Mouse (Mus musculus) CD4-positive naive resting alpha-beta T cell, adult 76 days (primary cell): ENCODE results near the gene Mogs. TPM values are rescaled to one million over a fixed set of nuclear protein-coding genes. Genes with fewer than 3 reads are reported as not detected.

Experiments used
- total RNA-seq: library from RNA; stranded (reverse); gene quantifications from one replicate; pipeline ENCODE4 v1.2.4, GENCODE M21; 2023

Mogs gene
- total RNA-seq: 38.4 TPM

GRCm38 (mm10) chr6:83115011-83115671, at the start of gene Mogs:
Mogs (plus strand) TSS chr6:83115496.

DNA sequence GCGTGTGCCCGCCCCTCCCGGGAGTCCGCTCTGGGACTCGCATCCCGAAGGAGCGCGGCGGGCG, 45.2 kb upstream of the Mogs start, which contains the start of gene Tlx2:
Gene Tlx2 (minus strand): TSS at position 47 of the 64 bp plus-strand sequence.

DNA sequence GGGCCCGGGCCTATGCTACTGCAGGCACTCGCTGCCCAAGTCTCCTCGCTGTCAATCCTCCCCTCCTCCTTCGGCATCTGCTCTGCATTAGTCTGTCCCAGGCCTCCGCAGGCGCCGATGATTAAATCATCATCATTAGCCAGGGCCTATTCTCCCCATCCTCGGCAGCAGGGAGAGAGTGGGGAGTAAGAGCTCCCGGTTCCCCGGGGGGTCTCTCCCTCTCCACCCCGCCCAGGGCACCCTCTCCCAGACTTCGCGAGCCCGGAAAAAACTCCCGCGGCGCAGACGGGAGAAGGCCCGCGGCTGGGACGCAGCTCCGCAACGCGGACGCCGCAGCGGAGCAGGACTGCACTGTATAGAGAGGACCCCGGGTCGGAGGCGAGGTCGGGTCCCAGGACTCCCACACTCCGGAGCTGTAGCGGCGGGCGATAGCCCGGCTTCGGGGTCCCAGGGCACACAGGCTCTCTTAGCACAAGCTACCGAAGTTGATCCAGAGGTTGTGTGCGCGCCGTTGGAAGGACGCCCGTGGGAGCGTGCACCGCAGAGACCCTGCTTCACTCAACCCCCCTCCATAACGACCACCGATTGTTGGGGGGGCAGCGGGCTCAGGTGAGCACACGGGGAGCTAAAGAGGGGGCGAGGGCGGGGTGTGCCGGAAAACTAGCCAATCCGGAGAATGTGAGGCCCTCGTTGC, 37.5 kb upstream of the Mogs start, which contains the start of gene Pcgf1:
Gene Pcgf1 (plus strand): TSS at position 240 of the 694 bp plus-strand sequence.

GRCm38 (mm10) chr6:83086121-83087035, 28.9 kb upstream of the Mogs start, which contains the start of gene Lbx2:
Lbx2 (plus strand) TSS chr6:83086367.

DNA sequence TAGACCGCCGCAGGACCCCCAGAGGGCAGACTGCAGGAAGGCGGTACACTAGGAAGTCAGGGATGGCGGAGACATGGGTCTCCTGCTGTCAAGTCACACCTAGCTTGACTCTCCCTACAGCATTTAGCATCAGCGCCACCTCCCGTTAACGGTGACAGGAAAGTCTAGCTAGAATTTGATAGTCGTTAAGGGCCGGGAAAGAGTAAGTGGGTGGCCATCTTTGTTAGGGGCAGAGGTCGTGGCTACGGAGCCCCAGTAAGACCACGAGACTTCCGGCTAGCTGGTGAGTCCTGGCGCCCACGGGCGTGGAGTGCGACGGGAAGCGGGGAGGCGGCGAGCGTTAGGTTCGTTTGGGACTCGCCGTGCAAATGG, 14.0 kb upstream of the Mogs start, which contains the start of the genes Ccdc142 and Gm42688:
Gene Ccdc142 (plus strand): TSS at position 286 of the 372 bp plus-strand sequence.
Gene Gm42688 (plus strand): TSS at position 302 of the 372 bp plus-strand sequence.

DNA sequence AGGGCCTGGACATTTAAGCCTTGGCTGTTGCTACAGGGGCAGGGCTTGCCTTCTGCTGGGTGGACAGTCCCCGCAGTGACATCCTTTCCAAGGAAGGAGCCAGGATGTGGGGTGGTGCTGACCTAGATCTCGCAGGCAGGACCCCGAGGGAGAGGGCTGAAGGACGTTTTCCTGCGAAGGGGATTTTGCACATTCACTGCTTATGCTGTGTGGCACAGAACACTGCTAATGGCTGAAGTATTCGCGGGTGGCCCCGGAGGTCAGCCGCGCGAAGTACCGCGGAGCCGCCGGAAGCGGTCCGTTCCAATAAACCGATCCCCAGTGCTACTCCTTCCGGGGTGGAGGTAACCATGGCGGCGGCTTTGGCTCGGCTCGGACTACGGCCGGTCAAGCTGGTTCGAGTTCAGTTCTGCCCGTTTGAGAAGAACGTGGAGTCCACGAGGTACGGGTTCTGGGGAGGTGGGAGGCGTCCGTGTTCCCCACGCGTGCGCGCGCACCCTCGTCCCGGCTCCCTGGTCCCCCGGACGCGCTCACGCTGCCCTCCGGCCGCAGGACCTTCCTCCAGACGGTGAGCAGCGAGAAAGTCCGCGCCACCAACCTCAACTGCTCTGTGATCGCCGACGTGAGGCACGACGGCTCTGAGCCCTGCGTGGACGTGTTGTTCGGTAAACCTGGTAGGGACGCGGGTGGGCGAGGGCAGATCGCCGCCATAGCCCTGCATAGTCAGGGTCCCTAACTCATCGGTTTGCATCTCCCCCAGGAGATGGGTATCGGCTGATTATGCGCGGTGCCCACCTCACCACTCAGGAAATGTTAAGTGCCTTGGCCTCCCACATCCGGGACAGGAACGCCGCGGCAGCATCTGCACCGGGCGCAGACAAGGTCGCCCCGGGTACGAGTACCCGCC, 6.3 kb upstream of the Mogs start, which contains the start of gene Mrpl53:
Gene Mrpl53 (plus strand): TSS at position 279 of the 907 bp plus-strand sequence.

DNA sequence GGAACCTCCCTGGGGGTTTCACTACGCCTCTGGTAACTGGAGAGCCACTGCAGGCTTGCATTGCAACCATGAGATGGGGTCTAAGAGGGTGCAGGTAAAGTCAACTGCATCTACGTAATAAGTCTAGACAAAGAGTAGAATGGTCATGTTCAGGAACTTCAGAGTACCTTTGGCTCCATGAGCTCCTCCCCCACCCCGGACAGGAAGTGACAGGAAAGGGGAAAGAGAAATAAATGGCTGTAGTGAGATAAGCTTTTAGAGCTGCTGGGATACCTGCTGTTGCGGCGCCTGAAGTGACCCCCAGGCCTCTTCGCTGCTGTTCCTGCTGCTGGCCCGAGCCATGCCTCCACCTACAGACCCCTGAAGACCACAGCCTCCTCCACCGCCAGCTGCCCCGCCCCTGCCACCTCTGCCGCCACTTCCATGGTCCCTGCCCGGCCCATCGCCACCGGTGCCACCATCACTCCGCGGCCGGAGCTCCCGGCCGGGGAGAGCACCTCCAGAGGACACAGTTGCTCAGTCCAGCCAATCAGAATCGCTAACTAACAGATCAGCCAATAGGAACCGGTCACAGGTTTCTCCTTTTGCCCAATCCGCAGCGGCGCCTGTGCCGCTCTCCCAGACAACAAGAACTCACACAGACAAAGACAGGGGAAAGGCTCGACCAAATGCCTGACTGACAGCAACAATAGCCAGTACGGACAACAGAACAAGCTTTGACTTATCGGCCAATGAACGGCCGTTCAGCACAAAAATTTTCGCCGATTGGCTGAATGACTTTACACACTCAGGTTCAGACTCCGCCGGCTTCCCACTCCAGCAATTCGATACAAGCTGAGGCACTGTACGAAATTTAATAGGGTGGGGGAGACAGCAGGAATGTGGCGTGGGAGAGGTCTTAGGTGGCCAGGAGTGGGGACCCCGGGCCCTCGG, 5.9 kb downstream of the Mogs start, which contains the start of gene Wbp1:
Gene Wbp1 (minus strand): TSS at position 630 of the 933 bp plus-strand sequence.

DNA sequence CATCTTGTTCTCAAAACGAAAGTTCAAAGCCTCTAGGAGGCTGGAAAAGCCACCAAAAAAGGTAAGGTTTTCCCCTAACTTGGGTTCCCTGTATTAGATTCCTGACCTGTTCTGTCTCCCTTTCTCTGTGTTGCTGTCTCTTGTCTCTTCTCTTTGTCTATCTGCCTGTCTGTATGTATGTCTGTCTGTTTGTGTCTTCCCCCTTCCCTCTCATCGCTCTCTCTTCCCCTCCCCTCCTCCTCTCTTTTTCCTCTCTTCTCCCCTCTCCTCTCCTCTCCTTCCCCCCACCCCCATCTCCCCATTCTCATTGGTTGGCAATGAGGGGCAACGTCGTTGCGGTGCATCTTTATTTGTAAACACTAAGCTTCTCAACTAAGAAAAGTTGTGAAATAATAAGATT, 10.0 kb downstream of the Mogs start, which contains the start of gene Ino80b:
Gene Ino80b (minus strand): TSS at position 101 of the 400 bp plus-strand sequence.

DNA sequence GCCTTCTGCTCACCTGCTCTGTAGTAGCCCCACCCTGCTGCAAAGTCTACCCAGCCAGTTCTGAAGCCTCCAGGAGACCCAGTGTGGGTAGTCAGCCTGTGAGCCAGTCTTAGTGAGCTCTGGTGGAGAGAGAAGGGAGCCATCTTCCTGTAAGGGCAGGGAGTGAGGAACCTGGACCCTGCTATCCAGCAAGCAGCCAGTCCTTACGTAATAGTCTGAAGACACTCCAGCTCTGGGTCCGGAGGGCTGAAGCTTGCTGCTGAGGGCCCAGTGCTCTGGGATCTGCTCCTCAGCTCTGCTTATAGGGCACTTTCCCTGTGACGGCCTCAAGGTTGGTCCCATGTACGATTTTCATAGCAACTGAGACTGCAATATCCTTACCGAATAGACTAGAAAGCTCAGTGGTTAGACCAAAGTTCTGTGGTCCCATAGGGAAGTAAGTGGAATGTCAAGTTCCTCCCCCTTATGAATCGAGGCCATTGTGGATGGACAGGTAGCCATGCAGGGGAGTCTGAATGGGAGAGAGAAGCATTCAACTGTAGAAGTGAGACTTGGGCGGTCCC, 19.7 kb downstream of the Mogs start, which contains the start of gene Rtkn:
Gene Rtkn (plus strand): TSS at position 513 of the 563 bp plus-strand sequence.

DNA sequence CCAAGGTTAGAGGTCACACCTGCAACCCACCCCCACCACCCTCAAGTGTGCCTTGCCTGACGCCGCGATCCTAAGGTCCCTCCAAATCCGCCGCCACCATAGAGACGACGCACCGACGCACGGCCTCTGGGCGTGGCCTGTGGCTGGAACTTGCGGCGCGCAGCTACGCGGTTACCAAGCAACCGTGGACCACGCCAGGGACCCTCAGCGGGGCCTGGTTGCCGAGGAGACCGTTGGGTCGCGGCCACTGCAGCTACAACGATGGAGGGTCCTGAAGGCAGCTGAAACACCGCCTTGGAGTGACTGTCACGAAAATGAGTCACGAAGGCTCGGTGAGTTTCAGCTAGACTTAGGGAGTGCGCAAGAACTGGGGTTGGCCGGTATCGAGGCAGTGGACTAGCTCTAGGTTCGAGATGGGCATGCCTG, 41.0 kb downstream of the Mogs start, which contains the start of the genes Wdr54 and 1700003E16Rik:
Gene Wdr54 (minus strand): TSS at position 139 of the 426 bp plus-strand sequence.
Gene 1700003E16Rik (plus strand): TSS at position 146 of the 426 bp plus-strand sequence.

DNA sequence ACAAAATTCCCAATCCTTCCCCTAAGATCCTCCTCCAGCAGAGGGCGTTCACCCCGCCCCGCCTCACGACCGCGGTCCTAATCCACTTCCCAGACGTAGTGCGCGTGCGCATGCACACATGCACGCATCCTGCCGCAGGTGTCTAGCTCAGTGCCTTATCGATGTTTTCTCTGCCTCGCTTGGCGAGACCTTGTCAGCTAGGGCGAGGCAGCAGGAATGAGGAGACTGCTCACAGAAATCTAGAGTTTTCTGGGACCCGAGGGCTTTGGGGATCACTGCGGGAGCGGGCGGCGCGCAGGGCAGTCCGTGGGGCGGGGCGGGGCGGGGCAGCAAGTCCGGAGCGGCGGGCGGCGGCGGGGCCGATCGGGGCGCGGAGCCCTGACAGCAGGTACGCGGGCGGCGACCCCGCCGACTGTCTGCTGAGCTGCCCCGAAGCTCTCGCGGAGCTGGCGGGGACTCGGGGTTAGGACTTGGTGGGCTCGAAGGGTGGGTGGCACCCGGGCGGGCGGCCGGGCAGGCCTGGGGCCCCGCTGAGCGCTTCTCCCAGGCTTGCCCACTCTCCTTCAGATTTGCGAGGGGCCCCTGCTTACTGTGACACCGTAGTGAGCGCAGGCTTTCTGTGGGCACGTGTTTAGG, 50.4 kb downstream of the Mogs start, which contains the start of gene Dctn1:
Gene Dctn1 (plus strand): TSS at position 314 of the 636 bp plus-strand sequence.

Other genes with a start within 250 kb of the Mogs start
- gene Sema4f, start 175.7 kb upstream of the Mogs start, total RNA-seq: 17.1 TPM
- not detected for gene M1ap, start 168.6 kb upstream of the Mogs start, total RNA-seq
- gene Dok1, start 82.0 kb upstream of the Mogs start, total RNA-seq: 13.2 TPM
- not detected for gene Loxl3, start 81.3 kb upstream of the Mogs start, total RNA-seq
- 376 TPM for gene Aup1, start 61.0 kb upstream of the Mogs start, total RNA-seq
- 25.8 TPM for gene Htra2, start 60.2 kb upstream of the Mogs start, total RNA-seq
- gene Dqx1, start 57.7 kb upstream of the Mogs start, total RNA-seq: 11.6 TPM
- gene Tlx2, start 45.2 kb upstream of the Mogs start, total RNA-seq: not detected
- 20.6 TPM for gene Pcgf1, start 37.6 kb upstream of the Mogs start, total RNA-seq
- not detected for gene Lbx2, start 29.1 kb upstream of the Mogs start, total RNA-seq
- gene Ccdc142, start 13.9 kb upstream of the Mogs start, total RNA-seq: 10.7 TPM
- 6.1 TPM for gene Gm42688, start 13.9 kb upstream of the Mogs start, total RNA-seq
- 24.3 TPM for gene Mrpl53, start 6.5 kb upstream of the Mogs start, total RNA-seq
- gene Wbp1, start 6.1 kb downstream of the Mogs start, total RNA-seq: 37.7 TPM
- 25.4 TPM for gene Ino80b, start 9.9 kb downstream of the Mogs start, total RNA-seq
- not detected for gene Rtkn, start 20.0 kb downstream of the Mogs start, total RNA-seq
- not detected for gene Wdr54, start 40.9 kb downstream of the Mogs start, total RNA-seq
- gene 1700003E16Rik, start 40.9 kb downstream of the Mogs start, total RNA-seq: not detected
- gene Dctn1, start 50.4 kb downstream of the Mogs start, total RNA-seq: 85.3 TPM
- gene Slc4a5, start 104.3 kb downstream of the Mogs start, total RNA-seq: not detected
- gene Mthfd2, start 210.4 kb downstream of the Mogs start, total RNA-seq: 44.9 TPM
- gene Mob1a, start 210.5 kb downstream of the Mogs start, total RNA-seq: 112 TPM
- gene Bola3, start 233.7 kb downstream of the Mogs start, total RNA-seq: 27.1 TPM